Mouse (Mus musculus): ENCODE measurements around the gene Wwox.

The Wwox gene

DNA sequence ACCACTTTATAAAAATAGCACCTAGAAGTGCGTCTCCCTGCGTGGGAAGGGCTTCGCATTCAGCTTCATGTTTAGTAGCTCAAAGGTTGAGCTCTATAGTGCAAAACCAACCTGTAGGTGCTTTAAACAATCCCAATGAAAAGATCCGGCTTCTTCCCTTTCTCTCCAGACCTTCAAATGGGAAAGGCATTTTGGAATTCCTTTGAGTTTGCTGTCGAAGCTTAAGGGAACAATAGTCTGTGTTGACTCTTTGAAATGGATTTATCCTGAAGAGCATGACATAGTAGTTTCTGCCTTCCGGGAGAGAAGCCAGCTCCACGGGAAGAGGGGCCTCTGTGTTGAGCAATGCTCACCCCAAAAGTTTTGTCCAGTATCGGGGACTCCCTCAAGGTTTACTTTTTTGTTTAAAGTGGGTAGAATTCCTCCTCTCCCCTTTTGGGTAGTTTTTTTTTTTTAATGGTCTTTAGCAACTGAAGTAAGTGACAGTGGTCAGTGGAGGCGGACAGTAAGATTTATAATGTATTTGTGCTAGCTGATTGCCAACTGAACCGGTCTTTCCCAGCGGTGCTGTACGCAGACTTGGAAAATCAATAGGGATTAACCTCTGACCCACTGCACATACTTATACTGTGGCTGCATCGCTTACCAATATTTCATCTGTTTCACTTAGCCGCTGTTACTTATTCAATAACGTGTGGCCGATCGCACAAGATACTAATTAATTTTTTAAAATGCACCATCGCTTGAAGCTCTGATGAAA lies 312.1 kb downstream of the Wwox start:
- peak; percentile 7 for DNase-seq

DNA sequence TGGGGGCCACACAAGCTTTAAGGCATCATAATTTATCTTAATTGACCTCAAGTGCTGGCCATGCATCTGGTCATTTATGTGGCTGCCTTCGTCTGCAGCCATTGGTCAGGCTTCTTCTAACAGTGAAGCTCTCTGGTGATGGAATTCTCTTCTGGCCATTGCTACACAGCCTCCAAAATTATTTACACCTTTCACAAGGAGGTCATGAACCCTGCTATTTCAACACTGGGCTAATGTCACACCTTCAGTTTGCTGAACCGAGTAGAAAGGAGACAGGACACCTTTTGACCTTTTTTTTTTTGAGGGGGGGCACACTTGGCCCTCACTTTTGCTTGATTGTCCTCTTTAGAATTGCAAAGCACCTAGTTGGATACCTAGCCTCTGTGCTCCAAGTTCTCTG lies 320.2 kb downstream of the Wwox start:
- peak; percentile 65 for DNase-seq

DNA sequence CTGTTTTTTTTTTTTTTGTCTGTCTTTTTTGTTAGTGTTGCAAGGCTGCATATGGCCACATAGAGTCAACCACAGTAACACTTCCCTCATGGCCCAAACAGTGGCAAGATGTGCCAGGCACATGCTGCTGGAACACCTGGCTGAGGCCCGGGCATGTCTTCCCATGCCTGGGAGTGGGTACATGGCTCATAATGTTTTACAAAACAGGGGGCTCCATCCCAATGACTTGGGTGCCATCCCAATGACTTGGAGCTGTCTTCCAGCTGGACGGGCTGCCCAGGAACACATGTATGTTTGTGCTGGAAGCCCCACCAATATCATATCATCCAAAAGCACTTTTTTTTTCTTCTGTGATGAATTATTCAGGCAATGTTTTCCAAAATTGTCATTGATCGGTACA lies 329.1 kb downstream of the Wwox start:
- DNase-seq: no peak

DNA sequence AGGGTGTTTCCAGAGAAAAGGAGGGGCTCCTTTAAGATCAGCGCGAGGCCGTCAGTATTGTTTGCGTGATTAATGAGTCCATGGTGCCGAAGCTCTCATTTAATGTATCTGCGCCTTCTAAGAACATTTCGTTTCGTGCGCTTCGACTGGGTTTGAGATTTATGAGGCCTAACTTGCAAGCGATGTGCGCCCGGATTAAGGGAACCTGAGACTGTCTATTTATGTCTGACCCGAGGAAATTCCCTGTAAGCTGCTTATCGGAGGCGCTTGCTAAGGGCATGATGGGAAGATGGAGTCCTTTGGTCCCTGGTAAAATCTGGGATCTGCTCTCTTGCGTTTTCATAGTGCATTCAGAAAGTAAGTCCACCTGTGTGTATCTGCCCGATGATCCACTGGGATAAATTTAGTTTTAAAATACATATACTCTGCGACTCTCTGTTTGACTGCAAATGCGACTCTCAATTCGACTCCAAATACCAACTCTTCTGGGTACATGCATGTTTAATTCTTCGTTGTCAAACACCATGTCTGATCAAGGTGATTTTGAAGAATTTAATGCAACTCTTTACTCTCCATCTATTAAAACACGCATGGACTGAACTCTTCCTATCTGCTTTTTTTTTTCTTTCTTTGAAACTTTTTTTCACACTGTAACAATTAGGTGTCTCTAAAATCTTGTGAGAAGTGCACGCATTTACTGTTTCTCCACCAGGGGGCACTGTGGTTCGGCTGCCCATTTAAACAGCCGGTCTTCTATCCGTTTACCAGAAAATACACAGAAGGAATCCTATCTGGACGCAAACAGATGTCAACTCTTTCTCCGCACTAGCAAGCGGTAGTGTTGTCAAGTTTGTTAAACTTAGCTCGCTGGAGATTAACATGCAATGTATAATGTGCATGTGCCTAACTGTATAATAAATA lies 331.7 kb downstream of the Wwox start:
- peak; percentile 92 for DNase-seq

DNA sequence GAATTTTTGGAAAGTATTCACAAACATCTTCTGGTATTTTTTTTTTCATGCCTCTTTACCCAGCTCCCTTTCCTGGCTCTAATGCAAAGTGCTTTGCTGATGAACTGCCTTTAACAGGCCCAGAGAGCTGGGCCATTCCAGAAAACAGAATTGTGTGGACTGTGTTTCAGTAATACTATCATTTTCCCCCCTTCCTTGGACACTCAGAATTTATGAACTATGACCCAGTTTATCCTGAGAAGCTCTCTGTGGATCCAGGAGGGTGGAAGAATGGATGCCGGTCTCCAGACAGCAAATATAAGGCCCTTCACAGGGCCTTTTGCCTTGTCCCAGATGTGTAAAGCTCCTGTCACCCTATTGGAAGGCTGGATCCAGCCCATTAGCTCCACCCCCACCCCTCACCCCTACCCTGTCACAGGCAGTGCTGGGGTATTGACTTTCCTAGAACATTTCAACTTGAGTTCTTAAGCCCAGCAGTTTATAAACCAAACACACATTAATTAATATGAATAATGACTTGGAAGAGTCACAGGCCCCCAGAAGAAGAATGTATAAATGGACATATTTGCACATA lies 332.9 kb downstream of the Wwox start:
- no peak for DNase-seq

DNA sequence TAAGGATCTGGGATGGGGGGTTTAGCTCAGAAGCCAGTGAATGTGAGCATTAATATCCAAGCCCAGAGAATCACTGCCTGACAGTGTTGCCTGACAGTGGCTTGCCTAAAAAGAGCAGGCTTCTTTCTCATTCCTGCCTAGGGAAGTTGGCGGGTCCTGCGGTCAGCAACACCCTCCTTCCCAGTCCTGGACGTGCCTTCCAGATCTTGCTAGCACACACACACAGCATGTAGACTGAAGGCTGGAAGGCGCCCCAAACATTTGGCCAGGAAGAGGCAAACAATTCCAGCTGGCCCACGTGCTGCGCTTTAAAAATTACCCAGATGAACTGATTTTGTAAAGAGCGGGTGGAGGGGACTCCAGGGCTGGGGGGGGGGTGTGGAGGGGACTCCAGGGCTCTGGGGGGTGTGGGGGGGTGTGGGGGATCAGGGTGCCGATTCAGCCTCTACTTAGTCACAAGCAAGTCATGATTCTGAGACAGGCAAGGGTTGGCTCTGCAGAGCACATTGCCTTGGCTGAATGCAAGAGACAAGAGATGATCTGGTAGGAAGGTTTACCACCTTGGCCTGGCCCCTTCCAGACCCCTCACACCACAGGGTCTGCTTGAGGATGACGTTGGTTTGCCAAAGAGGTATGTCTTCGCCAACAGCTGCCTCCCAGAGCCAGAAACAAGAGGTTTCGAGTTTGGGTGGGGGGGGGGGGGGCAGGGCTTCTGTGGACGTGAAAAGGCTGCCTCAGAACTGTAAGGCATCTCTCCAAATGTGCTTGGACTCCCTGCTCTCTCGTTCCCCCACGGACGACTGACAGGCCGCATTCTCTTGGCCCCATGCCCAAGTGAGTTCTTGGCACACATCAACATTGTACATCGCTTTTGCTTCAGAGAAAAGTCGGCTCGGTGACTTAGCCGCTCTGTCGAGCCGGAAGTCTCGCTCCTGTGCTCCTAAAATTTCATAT lies 334.3 kb downstream of the Wwox start:
- DNase-seq: peak; percentile 98

DNA sequence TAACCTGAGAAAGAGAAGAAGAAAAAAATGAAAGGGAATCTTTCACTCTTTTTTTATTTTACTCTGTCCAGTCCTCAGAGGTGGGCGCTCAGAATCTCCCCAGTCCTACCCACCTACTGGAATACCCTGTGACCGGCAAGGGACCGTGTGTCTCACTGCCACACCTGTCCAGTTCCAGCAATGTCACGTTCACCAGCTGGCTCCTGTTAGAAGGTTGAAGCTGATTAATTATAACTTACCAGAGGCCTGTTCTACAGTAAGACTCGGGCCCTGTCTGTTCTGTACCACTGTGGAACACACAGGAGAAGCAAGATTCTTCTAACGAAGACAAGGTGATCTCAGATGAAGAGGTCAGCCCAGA lies 334.9 kb downstream of the Wwox start:
- DNase-seq: peak; percentile 89

DNA sequence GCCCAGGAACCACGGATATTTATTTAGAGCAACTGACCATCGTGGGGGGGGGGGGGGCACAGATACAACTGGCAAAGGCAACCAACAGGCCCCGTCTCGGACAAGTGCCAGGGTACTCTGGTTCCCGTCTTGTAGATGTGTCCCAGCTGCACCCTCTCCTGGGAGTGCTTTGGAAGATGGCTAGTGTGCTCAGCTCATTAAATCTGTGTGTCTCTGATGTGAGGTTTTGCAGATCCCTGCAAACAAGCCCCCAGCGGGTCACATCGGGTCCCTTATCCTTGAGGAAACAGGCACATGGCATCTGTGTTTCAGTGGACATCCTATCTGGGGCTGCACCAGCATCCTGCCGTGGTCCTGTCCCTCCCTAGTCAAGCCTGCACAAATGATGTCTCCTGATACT lies 336.1 kb downstream of the Wwox start:
- DNase-seq: peak; percentile 97

DNA sequence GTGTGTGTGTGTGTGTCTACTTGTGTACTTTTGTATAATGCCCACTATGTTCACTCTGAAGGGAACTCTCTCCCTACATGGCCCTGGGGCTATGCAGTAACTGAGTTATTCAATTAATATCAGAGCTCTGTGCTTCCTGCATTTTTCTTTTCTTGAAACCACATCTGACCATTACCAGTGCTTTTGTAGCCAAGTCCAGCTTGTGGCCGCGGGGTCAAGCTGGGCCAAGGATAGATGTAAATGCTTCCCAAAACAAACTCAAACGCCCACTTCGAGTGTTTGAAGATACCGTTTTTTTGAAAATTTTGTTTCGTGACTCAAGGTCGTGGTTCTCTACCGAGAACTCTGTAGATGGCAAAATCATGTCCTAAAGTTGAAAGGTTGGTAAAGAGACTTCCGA lies 337.2 kb downstream of the Wwox start:
- DNase-seq: no peak

DNA sequence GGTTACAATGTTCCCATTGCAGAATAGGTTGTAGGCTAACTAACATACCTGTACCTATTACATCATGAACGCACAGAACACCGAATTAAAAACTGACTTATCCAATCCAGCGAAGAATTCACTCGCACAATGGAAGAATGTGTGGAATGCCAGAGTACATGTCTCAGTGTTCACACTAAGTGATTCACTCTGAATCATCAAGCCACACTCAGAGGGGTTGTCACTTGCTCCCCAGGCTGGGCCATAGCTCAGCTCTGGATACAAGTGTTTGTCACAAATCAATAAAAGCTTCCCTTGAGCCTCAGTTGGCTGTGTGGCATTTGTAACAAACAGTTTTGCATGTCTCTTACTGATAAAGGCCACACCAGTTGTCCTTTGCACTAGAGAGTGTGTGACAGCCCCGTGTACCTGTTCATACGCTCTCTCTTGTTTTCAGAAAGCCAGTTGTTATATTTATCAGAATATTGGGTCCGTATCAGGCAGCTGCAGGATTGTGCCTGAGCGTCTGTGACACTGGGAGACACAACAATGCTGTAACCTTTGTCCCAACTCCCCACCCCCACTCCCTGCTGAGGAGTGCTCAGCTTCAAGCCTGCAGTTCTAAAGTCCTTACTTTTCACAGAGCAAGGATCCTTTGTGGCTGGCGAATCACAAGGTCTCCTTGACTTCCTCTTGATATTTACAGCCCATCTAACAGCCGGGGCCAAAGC lies 338.0 kb downstream of the Wwox start:
- no peak for DNase-seq

DNA sequence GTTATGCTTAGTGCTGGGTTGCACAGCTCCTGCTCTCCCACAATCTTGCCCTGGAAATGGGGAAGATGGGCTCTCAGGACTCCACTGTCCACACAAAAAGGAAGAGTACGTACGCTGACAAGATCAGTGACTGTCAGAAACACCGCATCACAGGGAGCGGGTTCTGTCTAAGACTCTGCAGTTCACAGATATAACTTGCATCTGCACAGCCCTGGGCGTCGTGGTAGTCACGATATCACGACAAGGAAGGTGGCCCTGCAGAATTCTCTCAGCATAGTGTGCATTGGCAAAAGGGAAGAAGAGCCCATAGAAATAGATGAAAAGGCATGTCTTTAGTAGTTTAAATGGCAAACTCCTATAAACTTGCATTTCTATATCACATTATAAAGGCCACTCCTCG lies 339.5 kb downstream of the Wwox start:
- DNase-seq: no peak

DNA sequence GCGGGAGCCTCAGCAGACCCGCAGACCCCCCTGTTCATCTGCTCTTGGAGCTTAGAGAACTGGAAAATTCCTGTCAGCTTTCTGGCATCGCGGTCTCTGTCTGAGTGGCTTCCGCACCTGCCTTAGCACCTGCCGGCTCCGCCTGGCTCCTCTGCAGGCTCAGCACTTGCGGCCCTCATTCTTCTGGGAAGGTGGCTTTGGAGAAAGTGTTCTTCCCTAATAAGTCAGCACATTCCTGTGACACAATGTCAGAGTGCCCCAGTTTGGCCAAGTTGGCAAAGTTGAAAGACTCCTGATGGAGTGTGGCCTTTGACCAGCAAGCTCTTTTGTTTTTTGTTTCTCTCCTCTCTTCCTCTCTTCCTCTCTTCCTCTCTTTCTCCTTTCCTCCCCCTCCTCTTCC lies 343.9 kb downstream of the Wwox start:
- no peak for DNase-seq

DNA sequence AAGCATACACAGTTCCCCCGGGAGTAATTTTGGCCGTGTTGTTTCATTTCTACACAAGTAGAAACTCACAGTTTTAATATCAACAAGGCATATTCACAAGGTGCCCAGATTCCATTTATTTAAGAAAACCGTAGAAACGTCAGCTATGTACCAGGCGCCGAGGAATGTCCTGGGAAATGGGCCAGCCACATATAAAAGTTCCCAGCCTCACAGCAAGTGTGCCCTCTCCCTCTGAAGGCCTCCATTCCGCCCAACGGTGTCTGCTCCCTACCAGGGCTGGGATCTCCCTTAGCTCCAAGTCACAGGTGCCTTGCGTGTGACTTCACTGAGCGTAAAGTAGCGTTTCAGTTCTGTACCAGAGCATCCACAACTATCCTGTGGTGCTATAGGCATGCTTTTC lies 346.4 kb downstream of the Wwox start:
- no peak for DNase-seq

DNA sequence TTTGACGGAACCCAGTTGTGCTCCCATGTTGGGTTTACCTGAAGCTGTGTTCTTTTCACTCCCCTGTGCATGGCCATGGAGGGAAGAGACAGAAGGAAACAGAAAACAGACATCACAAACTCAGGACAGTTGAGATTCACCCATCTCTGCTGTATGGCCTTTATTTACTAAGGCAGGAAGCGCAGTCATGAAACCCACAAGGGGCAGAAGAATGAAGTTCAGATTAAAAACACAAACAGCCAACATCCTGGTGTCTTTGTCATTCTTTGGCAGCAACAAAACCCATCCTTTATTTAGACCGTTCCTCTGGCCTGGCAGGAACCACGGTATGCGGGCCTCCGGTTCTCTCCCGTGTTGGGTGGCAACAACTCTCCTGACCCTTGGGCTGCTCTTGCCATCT lies 350.2 kb downstream of the Wwox start:
- no peak for DNase-seq

DNA sequence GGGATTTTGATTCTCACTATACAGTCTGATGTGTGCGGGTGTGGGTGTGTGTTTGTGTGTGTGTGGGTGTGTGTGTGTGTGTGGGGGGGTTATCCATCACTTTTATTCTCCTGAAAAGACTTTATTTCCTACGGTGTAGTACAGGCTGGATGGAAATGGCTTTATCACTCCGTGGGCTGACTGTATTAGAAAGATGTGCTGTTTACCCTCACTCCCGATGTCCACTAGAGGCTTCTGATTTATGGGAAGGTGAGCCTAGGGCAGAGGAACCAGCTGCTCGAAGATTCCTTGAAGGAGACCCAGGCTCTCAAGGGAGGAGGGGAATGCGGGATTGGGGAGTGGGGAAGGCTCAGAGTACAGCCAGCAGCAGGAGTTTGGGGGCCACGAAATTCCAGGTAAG lies 351.3 kb downstream of the Wwox start:
- no peak for DNase-seq

DNA sequence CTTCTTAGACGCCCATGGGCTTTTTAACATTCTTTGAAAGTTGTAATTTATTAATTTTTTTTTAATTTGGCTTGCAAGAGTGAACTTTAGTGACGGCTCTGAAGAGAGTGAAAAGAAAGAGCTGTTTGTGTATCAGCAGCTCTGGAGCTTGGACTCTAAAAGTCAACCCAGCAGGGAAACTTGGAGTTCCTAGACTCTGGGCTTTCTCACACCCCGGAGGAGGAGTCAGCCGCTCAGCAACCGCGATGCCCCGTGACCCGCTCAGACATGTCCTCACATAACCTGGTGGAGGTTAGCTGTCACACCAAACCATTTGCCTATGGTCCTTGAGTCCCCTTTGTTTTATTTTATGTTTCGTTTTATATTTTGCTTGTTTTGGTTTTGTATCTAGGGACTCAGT lies 354.2 kb downstream of the Wwox start:
- DNase-seq: peak; percentile 95

DNA sequence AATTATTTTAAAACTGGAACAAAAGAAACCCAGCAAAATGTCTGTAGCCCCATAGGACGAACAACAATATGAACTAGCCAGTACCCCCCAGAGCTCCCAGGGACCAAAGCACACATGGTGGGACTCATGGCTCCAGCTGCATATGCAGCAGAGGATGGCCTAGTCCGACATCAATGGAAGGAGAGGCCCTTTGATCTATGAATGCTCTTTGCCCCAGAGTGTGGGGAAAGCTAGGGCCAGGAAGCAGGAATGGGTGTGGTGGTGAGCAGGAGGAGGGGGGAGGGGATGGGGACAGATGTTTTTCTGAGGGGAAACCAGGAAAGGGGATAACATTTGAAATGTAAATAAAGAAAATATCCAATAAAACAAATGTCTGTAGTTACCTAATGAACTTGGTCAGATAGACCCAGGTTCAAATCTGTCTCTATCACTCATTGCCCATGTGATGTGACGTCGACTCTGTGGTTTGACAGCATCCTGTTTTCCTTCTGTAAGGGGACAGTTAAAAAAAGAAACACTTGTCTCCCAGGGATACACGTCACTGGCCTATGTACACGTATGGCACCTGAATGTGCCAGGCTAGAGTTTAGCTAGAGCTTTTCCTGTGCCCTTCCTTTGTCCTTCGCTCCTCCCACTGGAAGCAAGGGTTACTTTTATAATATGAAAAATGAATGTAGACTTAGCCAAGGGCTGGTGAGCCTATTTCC lies 362.1 kb downstream of the Wwox start:
- DNase-seq: no peak

DNA sequence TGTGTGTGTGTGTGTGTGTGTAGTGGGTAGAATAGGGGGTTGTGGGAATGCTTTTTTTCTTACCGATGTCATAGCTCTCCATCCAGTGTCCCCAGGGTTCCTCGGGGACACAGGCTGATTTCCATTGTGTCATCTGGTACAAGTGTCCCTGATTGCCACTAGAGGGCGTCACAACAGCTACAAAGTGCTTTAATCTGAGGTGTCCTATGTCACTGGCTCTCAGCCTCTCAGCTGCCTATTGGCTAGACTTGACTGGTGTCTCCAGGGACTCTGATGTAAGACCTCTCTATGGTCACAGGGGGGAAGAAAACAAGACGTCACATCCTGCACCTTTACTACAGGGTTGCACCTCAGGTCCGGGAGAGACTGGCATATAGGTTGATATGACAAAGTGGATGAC lies 363.7 kb downstream of the Wwox start:
- DNase-seq: no peak

DNA sequence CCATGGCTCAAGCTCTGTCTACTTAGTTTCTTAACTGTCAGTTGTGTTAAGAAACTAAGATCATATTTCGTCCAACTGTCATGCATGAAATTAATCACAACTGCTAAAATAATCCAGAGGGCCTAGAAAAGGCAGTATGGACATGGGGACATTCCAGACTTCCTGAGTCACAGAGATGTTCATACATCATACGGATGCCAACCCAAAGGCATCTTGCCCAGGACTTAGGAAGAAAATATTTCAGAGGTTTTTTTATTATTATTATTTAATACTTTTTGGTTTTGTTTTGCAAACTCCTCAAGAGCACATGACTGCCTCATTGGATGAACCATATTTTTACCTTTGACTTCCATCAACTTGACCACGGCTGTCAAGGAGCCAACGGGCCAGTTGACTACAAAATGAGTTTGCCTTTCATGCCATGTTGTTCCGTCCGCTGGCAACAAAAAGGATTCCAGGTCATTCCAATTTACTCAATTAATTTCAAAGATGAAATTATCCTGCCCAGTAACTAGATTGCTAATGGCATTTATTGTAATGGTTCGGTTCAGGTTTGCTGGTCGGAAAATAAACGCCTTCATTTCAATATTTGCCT lies 367.5 kb downstream of the Wwox start:
- no peak for DNase-seq

DNA sequence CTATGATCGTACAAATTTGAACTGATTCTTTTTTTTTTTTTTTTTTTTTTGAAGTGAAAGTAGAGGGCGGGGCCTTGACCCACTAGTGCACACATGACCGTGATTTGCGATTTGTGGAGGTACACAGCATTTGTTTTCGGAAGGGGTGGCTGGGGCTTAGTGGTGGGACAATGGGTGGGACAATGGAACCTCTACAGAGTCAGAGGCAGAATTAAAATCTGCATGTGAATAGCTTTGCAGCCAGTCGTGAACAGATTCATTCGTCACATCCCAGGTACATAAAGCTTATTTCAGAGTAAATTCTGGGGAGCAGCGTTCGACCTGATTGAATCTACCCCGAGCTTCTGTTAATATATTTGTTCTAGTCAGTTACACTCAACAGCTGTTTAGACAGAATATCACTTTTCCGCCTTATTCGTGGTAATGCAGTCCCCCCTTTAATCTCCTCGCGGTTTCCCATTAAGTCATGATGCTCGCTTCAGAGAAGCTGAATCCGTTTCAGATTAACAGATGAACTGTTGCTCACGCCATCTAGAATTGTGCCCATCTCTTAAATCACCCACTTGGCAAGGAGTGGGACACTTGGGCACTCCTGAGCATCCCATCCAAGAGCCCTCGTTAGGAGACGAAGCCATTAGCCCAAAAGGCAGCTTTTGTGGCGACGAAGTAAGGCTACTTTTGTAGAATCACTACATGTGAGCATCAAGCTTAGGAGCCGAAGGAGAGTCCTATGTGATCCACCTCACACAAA lies 368.4 kb downstream of the Wwox start:
- DNase-seq: no peak

All from heart, adult 11 months (tissue).